Mouse (Mus musculus) spleen, postnatal 4 days (tissue): ENCODE data around the gene Odf2.

ENCODE experiments used
- DNase-seq, 2 experiments: peaks; one replicate each; pipeline ENCODE4 v3.0.0; 2022; ENCODE audit warnings: low spot score in 2 of 2

Odf2 gene

GRCm38 (mm10) chr2:29931194-29931593 is 42.2 kb downstream of the Odf2 start:
- DNase-seq: no peak

GRCm38 (mm10) chr2:29934906-29935599 is 46.0 kb downstream of the Odf2 start, which contains the start of gene Gle1:
Gene Gle1, plus strand, starts transcription at chr2:29935426.
- DNase-seq: peak; percentile 97 to 99

DNA sequence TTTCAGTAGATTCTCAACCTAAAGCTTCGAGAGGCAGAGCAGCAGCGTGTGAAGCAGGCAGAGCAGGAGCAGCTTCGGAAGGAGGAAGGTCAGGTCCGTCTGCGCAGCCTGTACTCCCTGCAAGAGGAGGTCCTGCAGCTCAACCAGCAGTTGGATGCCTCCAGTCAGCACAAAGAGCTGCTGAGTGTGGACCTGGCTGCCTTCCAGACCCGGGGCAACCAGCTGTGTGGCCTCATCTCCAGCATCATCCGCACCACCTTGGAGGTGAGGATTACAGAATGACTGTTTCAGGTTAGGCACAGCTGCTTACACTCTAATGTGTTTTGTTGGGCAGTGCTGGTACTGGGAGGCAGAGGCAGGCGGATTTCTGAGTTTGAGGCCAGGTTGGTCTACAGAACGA is 51.1 kb downstream of the Odf2 start:
- no peak for DNase-seq

DNA sequence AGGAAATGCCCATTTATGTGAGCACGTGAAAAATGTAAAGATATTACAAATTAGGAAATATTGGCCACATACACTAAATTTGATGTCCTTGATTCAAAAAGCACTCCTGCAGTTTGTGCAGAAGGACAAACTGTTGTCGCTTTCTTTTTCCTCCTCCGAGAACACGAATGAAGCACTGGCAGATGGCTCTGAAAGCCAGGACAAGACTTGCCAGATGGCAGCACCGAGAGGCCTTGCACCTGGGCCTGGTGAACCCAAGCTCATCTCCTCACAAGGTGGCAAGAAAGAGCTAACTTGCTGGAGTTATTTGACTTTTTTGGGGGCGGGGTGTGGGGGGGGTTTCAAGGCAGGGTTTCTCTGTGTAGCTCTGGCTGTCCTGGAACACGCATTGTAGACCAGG is 51.8 kb downstream of the Odf2 start:
- no peak for DNase-seq

DNA sequence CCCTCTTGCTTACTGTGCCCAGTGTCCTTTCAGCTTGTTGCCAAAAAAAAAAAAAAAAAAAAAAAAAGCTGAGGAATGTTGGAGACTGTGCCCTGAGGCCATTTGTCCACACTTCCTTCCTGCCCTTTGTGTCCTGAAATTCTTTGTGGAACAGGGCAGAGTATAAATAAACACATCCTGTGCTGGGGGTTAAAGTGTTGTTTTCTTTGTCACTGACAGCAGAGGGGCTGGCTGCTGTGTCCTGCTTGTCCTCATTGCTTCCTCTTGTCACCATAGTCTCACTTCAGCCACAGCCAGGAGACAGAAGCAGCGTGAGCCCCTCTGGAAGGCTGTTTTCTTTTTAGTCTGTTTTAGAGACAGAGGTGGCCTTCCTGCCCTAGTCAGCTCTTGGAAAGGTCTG is 55.7 kb downstream of the Odf2 start:
- no peak for DNase-seq

DNA sequence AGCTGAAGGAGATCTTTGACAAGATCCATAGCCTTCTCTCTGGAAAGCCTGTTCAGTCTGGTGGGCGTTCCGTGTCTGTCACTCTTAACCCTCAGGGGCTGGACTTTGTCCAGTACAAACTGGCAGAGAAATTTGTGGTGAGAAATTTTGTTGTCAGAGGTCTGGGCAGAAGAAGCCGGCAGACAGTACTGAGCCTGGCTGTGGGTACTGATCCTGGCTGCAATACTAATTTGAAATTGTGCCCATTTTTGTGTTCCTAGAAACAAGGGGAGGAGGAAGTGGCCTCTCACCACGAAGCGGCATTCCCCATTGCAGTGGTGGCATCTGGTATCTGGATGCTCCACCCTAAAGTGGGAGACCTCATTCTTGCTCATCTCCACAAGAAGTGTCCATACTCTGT is 59.9 kb downstream of the Odf2 start:
- DNase-seq: no peak

- DNase-seq: no peak
These were observed 72.2 kb downstream of the Odf2 start for GRCm38 (mm10) chr2:29961246-29961645.

DNA sequence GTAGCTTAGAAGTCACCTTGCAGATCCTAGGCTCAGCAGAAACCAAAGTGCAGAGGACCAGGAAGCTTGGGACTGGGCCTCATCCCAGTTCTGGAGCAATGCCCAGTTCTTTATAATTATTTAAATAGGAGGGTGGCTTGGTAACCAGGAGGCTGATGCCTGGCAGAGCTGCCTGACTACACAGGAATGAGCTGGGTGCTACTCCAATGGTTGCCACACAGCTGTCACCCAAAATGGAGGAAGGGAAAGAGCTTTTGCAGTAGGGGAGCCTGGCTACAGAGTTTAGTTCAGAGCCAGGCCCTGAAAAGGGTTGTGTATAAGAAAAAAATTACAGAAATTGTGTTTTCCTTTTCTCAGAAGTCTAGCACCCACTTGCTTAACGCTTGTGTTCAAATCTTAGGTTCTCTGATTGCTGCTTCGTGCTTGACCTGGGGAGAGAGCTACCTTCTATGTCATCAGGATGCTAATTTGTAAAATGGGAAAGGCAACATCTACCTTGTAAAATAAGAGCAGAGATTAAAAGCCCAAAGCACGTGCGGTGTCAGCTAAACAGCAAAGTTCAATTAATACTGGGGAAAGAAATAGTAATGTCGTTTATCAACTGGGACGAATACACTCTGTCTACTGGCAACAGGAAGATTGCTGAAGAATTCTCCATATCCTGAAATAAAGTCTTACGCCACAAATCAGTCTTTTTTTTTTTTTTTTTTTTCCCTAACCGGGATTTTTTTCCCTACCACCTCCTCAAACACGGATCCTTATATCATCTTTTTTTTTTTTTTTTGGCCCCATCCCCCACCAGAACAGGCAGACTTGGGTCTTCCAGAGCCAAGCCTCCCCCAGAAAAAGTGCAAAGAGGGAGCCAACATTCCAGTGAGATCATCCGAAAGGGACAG is 75.6 kb downstream of the Odf2 start:
- no peak for DNase-seq

DNA sequence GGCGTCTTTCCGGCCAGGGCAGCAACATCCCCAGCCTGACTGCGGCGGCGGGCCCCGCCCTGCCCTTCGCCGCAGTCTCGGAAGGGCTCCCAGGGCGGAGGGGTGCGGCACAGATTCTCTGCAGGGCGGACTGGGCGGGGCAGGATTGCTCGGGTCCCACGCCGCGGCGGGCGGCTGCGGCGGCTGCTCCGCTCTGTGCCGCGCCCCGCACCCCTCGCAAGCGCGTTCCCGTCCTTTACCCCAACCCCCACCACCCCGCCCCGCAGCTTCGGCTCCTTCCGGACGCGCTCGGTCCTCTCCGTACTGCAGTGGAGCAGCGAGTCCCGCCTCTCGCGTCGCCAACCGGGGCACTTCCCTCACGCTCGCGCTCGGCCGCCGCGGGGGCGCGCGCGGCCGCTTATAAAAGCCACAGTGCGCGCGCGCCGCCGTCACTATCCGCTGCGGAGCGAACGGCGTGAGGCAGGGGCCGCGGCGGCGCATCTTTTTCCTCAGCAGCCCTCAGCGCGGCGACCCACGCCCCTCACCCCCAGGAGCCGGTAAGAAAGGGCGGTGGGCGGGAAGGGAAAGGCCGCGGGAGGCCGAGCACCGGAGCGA is 76.3 kb downstream of the Odf2 start, which contains the start of gene Sptan1:
Sptan1 (plus strand) TSS at position 311 of the 594 bp plus-strand sequence.
- DNase-seq: peak; percentile 87 to 93

- DNase-seq: peak; percentile 34 to 71
These were observed 76.9 kb downstream of the Odf2 start for GRCm38 (mm10) chr2:29965906-29966305.

- DNase-seq: no peak
These were observed 77.8 kb downstream of the Odf2 start for GRCm38 (mm10) chr2:29966826-29967225.

- DNase-seq: no peak
These were observed 78.7 kb downstream of the Odf2 start for GRCm38 (mm10) chr2:29967768-29968167.

GRCm38 (mm10) chr2:29968638-29969037 is 79.6 kb downstream of the Odf2 start:
- no peak for DNase-seq

GRCm38 (mm10) chr2:29971838-29972635 is 83.0 kb downstream of the Odf2 start:
- DNase-seq: no peak

DNA sequence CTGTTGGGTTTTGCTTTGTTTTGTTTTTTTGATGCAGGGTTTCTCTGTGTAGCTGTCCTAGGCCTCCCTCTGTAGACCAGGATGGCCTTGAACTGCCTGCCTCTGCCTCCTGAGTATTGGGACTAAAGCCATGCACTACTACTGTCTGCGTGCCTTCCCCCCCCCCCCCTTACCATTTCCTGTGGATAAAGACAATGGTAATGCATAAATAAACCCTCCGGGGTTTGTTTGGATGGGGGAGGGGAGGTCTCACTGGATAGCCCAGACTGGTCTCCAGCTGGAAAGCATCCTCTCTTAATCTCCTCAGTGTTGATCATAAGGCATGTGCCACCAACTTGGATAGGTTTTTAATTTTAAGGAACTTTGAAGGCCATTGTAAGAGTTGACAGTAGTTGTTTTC is 84.5 kb downstream of the Odf2 start:
- no peak for DNase-seq

DNA sequence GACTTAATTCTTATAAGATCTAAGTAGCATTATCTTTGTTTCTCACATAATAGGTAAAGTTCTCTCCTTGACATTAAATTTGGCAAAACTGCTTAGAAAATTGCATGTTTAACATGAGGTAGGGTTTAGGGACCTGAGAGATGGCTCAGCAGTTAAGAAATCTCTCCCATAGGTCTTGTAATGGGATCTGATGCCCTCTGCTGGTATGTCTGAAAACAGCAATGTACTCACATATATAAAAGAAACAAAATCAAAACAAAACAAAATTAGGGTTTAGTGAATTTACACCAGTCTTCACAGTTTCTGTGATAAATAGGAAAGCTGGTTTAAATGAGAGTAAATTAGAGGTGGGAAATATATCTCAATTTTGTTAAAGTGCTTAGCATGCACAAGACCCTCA is 88.3 kb downstream of the Odf2 start:
- peak in 1 of 2 experiments; percentile 34 for DNase-seq

DNA sequence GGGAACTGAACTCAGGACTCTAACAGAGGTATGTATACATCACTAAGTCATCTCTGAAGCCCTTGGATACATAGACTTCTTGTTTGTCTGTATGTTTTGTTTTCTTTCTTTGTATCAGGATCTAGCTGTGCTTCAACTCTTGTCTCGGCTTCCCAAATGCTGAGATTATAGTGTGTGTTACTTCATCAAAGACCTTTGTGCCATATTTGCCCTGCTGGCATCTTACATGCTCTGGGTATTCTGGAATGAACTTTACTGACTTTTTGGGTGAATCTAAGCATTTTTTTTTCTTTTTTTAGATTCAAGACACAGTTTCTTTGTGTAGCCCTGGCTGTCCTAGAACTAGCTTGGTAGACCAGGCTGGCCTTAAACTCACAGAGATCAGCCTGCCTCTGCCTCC is 91.6 kb downstream of the Odf2 start:
- no peak for DNase-seq
